Mouse (Mus musculus) embryo, embryonic 10 days (tissue): ENCODE data around the gene Dnaja2.

ENCODE experiments used
- DNase-seq: peaks from one replicate; pipeline ENCODE4 v3.0.0-alpha.2; 2015; ENCODE audit warnings: low spot score

Dnaja2 gene

DNA sequence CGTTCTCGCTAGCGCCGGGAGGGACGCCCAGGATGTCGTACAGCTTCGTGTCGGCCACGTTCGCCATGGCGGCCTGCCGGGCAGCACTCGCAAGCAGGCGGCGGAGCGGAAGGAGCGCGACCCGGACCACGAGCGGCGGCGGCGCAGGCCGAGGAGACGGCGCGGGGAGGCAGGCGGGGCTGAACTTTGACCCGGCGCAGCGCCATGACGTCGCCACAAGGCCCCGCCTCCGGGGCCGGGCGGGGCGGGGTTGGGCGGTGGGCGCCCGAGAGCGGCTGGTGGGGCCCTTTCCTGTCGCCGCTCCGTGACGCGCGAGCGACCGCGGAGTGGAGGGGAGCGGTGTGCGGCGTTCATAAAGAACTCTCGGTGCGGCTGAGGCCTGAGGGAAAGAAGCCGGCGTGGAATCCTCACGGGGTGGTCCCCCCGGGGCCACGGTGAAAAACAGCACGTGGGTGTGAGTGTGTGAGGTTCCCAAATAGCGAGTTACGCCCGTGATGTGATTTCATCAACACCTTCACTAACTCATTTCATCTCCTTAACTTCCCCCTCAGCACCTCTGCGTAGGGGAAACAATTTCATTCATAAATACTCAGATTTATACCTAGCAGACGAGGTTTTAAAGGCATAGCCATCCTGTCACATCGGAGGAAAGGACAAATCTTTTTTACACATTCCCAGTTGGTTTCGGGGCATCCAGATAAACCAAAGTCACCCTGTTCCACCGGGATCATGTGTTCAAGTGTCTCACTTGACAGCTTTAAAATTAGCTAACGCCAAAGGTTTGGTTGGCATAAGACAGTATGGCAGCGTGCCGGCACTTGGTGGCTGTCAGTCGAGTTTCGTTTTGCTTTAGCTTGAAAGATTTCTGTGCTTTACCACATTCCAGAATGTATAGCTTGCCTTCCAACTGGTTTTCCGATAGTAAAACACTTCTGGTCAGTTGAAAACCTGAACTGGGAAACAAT lies at the start of gene Dnaja2:
Gene Dnaja2 (minus strand): TSS at position 164 of the 965 bp plus-strand sequence.
- peak; percentile 92 for DNase-seq

DNA sequence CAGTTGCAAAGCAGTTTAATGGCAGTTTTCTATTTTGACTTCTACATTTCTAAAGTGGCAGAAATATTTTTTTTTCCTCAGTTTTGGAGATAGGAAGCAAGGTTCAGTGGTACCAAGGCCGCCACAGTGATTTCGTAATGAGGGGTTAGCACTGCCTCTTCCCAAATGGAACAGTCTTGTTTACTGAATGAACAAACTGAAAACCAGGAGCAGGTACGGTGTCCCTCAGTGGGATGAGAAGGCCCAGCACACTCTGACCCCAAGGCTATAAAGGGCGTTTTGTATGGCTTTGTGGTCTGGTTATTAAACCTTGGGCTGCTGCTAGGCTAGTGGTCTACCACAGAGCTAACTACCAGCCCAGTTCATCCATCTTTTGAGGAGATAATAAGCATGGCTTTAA lies 49.1 kb upstream of the Dnaja2 start:
- no peak for DNase-seq

DNA sequence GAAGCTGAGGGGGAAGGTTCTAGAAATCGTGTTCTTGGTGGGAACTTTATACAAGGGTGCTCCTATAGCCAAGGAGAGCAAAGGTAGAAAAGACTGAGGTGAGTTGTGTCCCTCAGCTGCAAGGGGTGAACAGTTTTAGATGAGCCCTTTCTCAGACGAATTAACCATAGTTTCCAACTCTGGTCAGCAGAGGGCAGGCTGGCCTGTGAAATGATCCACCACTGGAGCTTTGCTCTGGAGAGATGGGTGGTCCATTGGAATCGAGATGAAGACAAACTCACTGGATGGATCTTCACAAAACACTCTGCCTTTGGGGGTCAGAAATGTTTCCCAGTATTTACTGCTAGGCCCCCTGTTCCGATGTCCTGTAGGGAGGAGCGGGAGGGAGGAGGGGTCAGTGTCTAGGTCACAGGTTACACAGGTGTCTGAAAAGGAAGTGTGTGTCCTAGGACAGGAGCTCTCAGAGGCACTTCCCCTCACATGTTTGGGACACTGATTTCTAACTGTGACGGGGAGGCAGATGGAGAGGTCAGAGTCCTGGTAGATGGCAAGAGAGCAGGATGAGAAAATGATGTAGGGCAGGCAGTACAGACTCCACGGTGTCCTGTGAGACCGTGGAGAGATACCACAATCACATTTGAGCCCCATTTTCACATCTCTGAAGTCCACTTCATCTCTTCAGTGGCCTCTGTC lies 48.2 kb upstream of the Dnaja2 start:
- peak; percentile 75 for DNase-seq

DNA sequence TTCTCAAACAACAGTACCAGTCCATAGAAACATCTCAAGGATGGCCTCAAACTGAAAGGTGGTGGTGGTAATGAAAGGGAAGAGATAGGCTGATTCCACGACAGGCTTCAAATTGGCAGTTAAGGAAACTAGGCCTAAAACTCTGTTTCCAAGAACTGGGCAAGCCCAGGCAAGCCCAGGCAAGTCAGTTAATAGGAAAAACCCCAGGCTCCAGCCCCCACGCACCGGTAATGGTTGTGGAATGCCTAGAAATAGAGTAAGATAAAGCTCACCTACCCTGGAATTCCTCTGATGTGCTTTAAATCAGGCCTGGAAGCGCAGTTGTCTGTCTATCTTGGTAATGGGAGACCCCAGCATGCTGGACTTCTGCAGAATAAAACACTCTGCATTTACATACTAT lies 47.6 kb upstream of the Dnaja2 start:
- DNase-seq = no peak

DNA sequence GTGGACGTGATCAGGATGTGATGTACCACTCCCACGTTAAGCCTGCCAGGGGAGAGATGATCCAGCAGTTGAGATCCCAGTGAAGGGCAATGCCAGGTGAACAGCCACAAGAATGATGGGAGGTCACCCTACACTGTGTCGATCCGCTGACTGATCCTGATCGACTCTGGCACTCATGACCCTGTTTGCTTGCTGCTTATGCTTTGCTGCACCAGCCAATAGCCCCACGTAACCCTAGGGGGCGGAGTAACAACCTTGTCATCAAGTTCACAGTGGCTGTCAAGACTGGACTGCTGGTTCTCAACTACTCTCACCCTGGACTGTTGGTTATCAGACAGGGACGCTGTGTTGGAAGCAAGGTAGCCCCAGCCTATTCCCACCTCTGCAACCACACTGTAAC lies 46.6 kb upstream of the Dnaja2 start:
- DNase-seq = no peak

DNA sequence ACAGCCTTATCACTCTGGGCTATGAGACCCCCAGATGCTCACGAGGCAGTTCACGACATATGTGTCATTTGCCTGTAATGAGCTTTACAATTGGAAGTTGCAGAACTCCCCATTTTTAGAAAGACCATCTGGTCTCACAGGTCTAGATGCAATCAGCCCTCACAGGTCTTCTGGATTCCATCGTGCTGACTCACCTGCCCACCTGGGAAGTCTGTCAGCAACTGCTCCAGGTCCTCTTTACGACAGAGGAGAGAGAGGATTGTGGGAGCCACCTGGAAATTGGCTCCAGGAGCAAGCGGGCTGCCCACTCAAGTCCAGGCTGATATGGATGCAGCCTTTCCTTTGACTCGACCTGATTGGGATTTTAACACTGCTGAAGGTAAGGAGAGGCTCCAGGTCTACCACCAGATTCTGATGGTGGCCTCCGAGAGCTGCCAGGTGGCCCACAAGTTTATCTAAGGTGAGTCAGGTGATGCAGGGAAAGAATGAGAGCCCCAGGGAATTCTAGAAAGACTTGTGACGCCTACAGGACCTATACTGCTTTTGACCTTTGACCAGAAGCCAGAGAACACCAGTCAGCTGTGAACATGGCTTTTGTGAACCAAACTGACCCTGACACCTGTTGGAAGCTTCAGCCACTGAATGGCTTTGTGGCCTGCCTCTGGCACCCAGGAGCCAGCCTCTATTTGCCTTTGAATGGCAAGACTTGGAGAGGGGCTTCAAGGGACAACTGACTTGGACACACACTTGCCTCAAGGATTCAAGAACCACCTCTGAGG lies 42.5 kb upstream of the Dnaja2 start:
- no peak for DNase-seq

DNA sequence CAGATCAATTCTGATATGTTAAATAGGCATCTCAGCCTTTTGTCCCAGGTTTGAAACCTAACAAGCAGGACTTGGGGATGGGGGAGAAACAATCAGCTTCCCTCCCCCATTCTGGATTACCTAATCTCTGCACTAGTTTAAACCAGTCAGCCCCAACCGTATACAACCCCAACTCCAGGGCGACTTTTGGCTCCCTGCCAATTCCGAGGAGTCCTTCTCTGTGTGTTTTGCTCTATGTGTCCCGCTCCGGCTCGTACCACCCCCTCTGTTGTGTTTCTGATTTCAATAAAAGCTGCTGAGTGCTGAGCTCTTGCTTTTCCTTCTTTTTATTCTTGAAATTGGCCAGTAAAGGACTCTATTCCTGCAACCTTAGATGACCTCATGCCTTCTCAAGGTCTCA lies 40.2 kb upstream of the Dnaja2 start:
- no peak for DNase-seq

DNA sequence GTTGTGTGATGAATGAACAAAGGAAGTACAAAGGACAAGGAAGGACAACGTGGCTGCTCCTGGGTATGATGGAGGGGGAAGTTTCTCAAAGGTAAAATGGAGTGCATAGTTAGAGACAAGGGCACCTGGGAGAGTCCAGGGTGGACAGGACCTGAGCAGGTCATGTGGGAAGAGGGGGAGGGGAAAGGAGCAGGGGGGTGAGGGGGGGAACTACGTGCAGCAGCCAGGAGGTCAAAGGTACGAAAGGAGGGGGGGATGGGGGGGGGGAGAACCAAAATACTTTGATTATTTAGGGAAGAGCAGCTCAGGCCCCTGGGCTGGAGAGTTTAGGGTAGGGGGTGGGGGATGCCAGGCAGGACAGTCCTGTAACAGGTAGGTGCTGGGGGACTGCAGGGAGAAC lies 39.8 kb upstream of the Dnaja2 start:
- DNase-seq = no peak

DNA sequence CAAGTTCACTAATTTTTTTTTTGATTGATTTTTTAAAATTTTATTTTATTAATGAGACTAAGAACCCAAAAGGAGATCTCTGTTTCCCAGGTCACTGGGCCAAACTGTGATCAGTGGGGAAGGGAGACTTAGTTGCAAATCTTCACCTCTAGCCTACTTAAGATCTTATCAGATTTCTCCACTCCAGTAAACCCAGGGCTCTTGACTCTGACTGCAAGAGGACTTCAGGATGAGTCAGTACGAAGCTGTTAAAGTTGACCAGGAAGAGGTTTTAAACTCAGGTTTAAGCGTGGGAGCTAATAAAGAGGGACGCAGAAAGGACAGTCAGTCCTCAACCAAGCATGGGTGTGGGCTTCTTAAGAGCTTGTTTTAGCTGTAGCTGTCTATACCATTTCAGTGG lies 38.2 kb upstream of the Dnaja2 start:
- DNase-seq = no peak

DNA sequence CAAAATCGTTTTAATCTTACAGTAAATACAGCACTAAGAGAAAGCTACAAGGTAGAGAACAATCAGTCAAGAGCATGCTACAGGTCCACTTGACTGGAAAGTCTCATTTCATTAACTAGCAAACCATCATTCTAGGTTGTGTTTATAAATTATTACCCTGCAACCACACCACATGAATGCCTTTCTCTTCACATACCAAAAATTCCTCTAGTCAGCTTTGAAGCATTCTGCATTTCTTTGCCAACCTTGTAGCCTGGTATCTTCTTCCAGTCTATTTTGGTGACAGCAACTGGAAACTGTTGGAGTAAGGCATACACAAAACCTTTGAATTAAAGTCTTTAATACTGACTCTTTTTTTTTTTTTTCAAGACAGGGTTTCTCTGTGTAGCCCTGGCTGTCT lies 36.4 kb upstream of the Dnaja2 start:
- DNase-seq = no peak

DNA sequence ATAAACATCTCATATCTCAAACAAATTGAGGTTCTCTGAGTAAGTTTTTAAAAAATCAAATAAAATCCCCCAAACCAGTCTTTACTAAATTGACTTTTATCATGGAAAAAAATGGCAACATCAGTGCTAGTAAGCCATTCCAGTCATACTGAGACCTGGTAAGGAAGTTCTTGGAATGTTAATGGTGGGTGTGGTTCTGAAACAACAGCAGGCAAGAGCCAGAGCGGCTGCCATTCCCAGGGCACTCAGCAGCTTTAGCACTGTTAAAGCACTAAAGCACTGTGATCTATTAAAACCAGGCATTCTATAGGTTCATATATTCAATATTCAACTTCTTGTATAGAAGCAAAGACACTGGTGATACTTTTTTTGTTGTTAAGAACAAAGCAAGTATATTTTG lies 35.1 kb upstream of the Dnaja2 start:
- no peak for DNase-seq

DNA sequence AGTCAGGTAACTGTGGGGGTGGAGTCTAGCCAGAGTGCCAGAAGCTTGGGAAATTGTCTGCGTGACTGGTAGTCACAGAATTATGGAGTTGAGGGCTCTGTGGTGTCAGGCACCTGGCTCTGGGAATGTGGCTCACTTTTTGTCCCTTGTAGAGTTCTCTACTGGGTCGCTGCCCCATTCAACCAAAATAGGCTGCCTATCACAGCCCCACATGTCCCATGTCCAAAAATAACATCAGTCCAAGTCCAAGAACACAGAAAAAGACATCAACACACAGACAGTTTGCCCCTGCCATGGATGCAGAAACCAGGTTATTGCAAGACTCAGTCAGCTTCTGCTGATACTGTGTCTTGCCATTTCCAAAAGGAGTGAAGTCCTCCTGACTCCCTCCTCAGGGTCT lies 33.5 kb upstream of the Dnaja2 start:
- DNase-seq = no peak

DNA sequence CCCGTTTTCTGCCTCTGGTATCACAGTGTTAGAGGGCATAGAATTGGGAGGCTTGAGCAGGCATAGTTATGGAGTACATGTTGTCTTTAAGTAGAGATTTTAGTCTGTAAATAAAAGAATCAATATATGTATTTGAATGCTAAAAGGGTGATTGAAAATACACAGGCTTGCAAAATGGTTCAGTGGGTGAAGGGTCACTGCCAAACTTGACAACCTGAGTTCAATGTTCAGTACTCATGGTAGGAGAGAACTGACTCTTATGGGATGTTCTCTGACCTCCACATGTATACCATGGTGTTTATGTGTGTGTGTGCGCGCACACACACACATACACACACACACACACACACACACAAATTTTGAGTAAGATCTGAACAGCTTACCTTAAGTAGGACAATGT lies 22.5 kb upstream of the Dnaja2 start:
- no peak for DNase-seq

DNA sequence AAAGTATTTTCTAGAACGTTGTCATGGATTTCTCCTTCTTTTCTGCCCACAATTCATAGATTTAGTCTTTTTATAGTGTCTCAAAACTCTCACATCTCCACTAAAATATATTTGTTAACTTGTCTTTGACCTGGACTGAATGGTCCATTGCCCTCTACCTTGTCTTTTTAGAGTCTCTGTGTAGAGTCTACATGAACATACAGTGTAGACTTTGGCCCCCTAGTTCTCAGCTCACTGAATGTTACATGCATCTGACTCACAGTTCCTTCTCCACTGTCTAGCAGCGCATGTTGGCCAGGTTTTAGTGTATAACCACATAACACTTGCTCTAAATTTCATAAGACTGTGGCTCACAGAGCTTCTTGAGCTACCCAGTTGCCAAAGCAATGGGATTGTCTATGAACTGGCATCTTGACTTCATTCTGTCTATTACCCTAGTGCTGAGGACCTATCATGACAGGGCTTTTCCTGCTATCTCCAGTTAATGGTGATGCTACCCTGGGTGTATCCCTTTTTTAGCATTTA lies 18.9 kb upstream of the Dnaja2 start:
- no peak for DNase-seq

DNA sequence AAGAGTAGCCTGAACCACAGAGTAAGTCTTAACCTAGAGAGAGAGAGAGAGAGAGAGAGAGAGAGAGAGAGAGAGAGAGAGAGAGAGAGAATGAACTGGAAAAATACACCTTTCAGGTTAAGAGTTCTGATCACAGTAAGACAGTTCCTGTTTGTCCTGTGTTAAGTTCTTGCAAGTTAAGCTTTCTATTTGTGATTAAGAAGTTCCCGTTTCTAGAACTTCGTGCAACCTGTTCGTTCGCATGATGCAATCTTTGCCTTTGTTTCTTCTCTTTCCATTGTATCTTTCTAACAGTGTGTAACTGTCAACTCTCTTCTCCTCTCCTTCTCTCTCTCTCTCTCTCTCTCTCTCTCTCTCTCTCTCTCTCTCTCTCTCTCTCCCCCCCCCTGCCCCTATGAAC lies 15.3 kb upstream of the Dnaja2 start:
- no peak for DNase-seq

DNA sequence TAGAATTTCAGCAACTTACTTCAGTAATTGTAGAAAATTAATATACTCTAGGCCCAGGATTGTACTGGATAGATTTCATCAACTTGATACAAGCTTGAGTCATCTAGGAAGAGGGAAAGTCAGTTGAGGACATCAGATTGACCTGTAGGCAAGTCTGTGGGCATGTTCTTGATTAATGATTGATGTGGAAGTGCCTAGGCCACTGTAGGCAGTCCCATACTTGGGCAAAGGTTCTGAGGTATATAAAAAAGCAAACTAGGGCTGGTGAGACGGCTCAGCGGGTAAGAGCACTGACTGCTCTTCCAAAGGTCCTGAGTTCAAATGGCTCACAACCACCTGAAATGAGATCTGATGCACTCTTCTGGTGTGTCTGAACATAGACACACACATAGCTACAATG lies 12.7 kb upstream of the Dnaja2 start:
- no peak for DNase-seq

DNA sequence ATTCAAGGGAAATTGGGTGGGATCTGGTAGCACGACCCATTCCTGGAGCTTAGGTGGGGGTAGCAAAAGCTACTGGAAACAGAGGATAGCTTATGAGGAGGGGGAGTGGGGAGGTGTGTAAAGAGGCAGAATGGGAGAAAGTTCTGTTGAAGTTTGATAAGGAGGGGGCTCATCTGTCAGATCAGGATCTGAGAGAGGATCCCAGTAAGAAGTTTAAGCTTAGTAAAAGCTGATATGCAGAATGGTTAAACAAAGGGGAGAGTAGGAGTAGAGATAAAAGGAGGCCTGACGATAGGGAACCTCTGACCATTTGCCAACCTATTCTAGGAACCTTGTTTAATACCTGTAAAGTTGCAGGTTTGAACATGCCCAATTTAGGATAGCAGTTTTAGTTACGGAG lies 10.0 kb upstream of the Dnaja2 start:
- no peak for DNase-seq

DNA sequence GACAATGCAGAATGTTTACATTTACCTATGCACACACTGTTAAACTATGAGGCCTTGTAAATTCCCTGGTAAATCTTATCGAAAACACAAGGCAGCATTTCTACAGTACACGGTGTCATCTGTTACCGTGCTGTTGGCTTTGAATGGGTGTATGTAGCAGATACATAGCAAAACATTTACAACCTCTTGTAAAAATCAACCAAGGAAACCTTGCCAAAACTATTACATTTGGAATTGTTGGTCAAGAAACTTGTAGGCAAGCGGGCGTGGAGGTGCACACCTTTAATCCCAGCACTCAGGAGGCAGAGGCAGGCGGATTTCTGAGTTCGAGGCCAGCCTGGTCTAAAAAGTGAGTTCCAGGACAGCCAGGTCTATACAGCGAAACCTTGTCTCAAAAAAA lies 8.2 kb upstream of the Dnaja2 start:
- DNase-seq = no peak

DNA sequence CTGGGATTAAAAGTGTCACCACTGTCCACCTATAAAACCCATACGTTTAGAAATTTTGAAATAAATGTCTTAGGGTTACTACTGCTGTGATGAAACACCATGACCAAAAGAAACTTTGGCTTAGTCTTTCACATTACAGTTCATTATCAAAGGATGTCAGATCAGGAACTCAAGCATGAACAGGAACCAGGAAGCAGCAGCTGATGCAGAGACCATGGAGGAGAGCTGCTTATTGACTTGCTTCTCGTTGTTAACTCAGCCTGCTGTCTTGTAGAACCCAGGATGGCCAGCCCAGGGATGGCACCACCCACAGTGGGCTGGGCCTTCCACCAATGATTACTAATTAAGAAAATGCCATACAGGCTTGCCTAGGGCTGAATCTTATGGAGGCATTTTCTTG lies 4.8 kb upstream of the Dnaja2 start:
- no peak for DNase-seq

DNA sequence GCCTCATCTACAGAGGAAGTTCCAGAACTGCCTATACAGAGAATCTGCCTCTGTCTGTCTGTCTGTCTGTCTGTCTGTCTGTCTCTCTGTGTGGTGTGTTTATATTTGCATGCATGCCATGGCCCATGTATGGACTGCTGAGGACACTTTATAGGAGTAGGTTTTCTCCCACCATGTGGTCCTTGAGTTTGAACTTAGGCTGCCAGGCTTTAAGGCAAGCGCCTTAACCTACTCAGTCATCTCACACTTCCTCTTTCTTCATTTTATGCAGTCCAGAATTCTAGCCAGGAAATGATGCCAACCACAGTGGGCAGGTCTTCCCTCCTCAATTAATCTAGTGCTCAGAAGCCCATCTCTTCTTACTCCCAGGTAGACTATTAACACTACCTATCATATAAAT lies 4.1 kb upstream of the Dnaja2 start:
- DNase-seq = no peak

DNA sequence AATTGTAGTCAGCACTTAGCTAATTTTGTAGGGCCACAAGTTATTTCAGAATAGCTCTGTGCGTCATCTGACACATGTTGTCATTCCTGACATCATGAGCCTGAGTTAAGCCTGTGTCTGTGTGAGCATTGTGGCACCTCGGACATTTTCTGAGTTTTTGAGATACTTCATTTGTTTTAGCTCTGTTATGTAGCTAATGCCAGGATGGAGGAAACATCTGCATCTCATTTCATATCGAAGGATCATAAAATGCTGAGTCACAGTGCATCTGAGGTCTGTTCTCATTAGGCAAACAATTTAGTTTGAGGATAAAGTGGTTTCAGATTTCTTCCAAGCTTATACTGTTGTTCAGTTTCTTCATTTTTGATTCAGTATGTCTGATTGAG lies 2.5 kb upstream of the Dnaja2 start:
- DNase-seq = no peak

DNA sequence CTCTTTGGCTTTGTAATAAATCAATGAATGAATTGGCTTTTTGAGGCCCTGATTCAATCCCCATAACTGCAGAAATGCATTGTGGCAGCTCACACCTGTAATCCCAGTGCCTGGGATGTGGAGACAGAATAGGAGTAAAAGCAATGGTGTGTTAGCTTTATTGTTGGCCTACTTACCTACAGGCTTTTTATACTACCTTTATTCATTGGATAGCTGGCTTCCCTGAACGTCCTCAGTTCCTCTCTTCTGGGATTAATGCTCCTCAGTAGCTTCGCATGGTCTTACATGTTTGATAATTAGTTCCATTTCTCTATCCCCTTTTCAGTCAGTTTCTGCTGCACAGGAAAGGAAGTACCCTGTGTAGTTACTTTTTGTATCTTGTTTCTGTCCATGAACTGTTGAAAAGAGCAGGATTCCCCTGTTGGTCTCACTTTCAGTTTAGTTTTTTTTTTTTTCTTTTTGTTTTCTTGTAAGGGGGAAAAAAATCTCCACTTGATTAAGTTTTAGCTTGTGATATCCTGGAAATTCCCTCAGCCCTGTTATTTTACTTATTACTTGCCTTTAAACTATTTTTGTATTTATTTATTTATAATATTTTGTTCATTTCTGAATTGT lies 1.9 kb upstream of the Dnaja2 start:
- DNase-seq = no peak
